Mouse (Mus musculus) kidney, embryonic 15.5 days (tissue): Measurements from ENCODE around the gene Casr. TPM values are rescaled to one million over a fixed set of nuclear protein-coding genes. Genes with fewer than 3 reads are reported as not detected.
A peak's percentile ranks its signal among the peaks of the same experiment; 100 is the strongest.

Experiments
- ATAC-seq: fragments of 200-750 bp; cut with Nextera tagmentation; replicated peaks from 2 replicates; pipeline ENCODE4 v1.8.0; 2017; ENCODE audit warnings: moderate TSS enrichment; ENCODE audit not compliant: low FRiP score
- H3K27ac ChIP-seq: fragments of 300-500 bp; sonication (generic); 2 replicates; pipeline ENCODE4 v1.5.1; 2015; ENCODE audit warnings: mild to moderate bottlenecking, inconsistent platforms
- H3K27me3 ChIP-seq: fragments of 300-500 bp; sonication (generic); 2 replicates; pipeline ENCODE4 v1.6.1; 2015; ENCODE audit warnings: inconsistent platforms
- H3K36me3 ChIP-seq: fragments of 300-500 bp; sonication (generic); 2 replicates; pipeline ENCODE4 v1.6.1; 2015; ENCODE audit warnings: inconsistent platforms
- H3K4me1 ChIP-seq: fragments of 300-500 bp; sonication (generic); 2 replicates; pipeline ENCODE4 v1.6.1; 2015; ENCODE audit warnings: inconsistent platforms
- H3K4me2 ChIP-seq: fragments of 300-500 bp; sonication (generic); 2 replicates; pipeline ENCODE4 v1.6.1; 2015; ENCODE audit warnings: moderate library complexity, mild to moderate bottlenecking, inconsistent platforms
- H3K4me3 ChIP-seq: fragments of 300-500 bp; sonication (generic); replicated peaks from 2 replicates; pipeline ENCODE4 v1.5.1; 2015; ENCODE audit warnings: mild to moderate bottlenecking, inconsistent platforms
- H3K9ac ChIP-seq: fragments of 300-500 bp; sonication (generic); 2 replicates; pipeline ENCODE4 v1.6.1; 2015; ENCODE audit warnings: mild to moderate bottlenecking, inconsistent platforms
- H3K9me3 ChIP-seq: fragments of 300-500 bp; sonication (generic); replicated peaks from 2 replicates; pipeline ENCODE4 v1.6.1; 2016; ENCODE audit warnings: inconsistent platforms
- WGBS: fragments of 180-500 bp; shearing (Covaris S2); methylation state at CpG from one replicate; pipeline ENCODE4 v1.1.7; 2015; ENCODE audit warnings: mixed read lengths; 5-methylcytosine and 5-hydroxymethylcytosine counted together
- polyA plus RNA-seq: library from polyadenylated mRNA; unstranded; fragments of >200 nt; fragmentation: Nextera tagmentation; extraction: Ambion mirVana; gene quantifications from 2 replicates; pipeline ENCODE4 v1.2.1, GENCODE M21; 2015

The Casr gene
- 0.58 and 0.64 TPM in 2 replicates for polyA plus RNA-seq

- H3K27ac ChIP-seq: no peak within 1 kb of the TSS
- 3% methylated on average over 36 of the region's 36 CpGs for WGBS
- ATAC-seq: 0 out of 2 replicates have a peak, but pooled peaks have one; percentile 25
- H3K4me1 ChIP-seq: peaks cover 8% of the 10 kb centered on the region
- no peak within 1 kb of the TSS for H3K9ac ChIP-seq
- H3K36me3 ChIP-seq: no peaks in the 10 kb centered on the region
- peak within 1 kb of the TSS; percentile 42 for H3K4me3 ChIP-seq
- H3K4me2 ChIP-seq: peak within 1 kb of the TSS; percentile 75
- H3K9me3 ChIP-seq: no peaks in the 10 kb centered on the region
- H3K27me3 ChIP-seq: peaks cover 39% of the 10 kb centered on the region
Measured at GRCm38 (mm10) chr16:36561386-36562338, at the start of gene Casr. Gene Casr (minus strand): TSS chr16:36562141.

- ATAC-seq: no peak
- Histone ChIP-seq H3K36me3 (no peaks in the 10 kb centered on the region), H3K4me3 (no peak overlapping the region), H3K9ac (no peak overlapping the region), H3K4me1 (no peaks in the 10 kb centered on the region), H3K27me3 (no peaks in the 10 kb centered on the region), H3K27ac (no peak overlapping the region), H3K9me3 (no peaks in the 10 kb centered on the region), H3K4me2 (no peak overlapping the region)
- 65% methylated on average over 3 of the region's 3 CpGs for WGBS
Measured at GRCm38 (mm10) chr16:36602632-36603031, 40.7 kb upstream of the Casr start.

- Histone ChIP-seq H3K4me1 (no peaks in the 10 kb centered on the region), H3K4me2 (no peak overlapping the region), H3K9me3 (no peaks in the 10 kb centered on the region), H3K27ac (no peak overlapping the region), H3K9ac (no peak overlapping the region), H3K36me3 (no peaks in the 10 kb centered on the region), H3K4me3 (no peak overlapping the region), H3K27me3 (no peaks in the 10 kb centered on the region)
- WGBS: 70% methylated on average over 4 of the region's 4 CpGs
- no peak for ATAC-seq
Measured at GRCm38 (mm10) chr16:36598265-36598664, 36.3 kb upstream of the Casr start.

- Histone ChIP-seq H3K9me3 (no peaks in the 10 kb centered on the region), H3K4me3 (no peak overlapping the region), H3K4me1 (no peaks in the 10 kb centered on the region), H3K27ac (no peak overlapping the region), H3K27me3 (no peaks in the 10 kb centered on the region), H3K4me2 (no peak overlapping the region), H3K36me3 (no peaks in the 10 kb centered on the region), H3K9ac (no peak overlapping the region)
- WGBS: 83% methylated on average over 10 of the region's 10 CpGs
- no peak for ATAC-seq
Measured at GRCm38 (mm10) chr16:36596671-36597410, 34.9 kb upstream of the Casr start.

- H3K36me3 ChIP-seq: no peaks in the 10 kb centered on the region
- no peak overlapping the region for H3K27ac ChIP-seq
- WGBS: 82% methylated on average over 1 of the region's 1 CpGs
- no peak overlapping the region for H3K4me3 ChIP-seq
- no peaks in the 10 kb centered on the region for H3K27me3 ChIP-seq
- ATAC-seq: no peak
- no peak overlapping the region for H3K9ac ChIP-seq
- no peaks in the 10 kb centered on the region for H3K4me1 ChIP-seq
- H3K9me3 ChIP-seq: no peaks in the 10 kb centered on the region
- H3K4me2 ChIP-seq: no peak overlapping the region
Measured at GRCm38 (mm10) chr16:36589898-36590297, 28.0 kb upstream of the Casr start.

- no peak overlapping the region for H3K9ac ChIP-seq
- H3K27me3 ChIP-seq: no peaks in the 10 kb centered on the region
- H3K4me1 ChIP-seq: no peaks in the 10 kb centered on the region
- no peak overlapping the region for H3K4me3 ChIP-seq
- ATAC-seq: no peak
- H3K36me3 ChIP-seq: no peaks in the 10 kb centered on the region
- H3K4me2 ChIP-seq: no peak overlapping the region
- H3K9me3 ChIP-seq: no peaks in the 10 kb centered on the region
- 47% methylated on average over 4 of the region's 4 CpGs for WGBS
- no peak overlapping the region for H3K27ac ChIP-seq
Measured at GRCm38 (mm10) chr16:36587971-36588370, 26.0 kb upstream of the Casr start.

GRCm38 (mm10) chr16:36582073-36582472 lies 20.1 kb upstream of the Casr start:
- Histone ChIP-seq H3K4me2 (no peak overlapping the region), H3K4me1 (no peaks in the 10 kb centered on the region), H3K4me3 (no peak overlapping the region), H3K27ac (no peak overlapping the region), H3K27me3 (no peaks in the 10 kb centered on the region), H3K9me3 (no peaks in the 10 kb centered on the region), H3K9ac (no peak overlapping the region), H3K36me3 (no peaks in the 10 kb centered on the region)
- 72% methylated on average over 3 of the region's 3 CpGs for WGBS
- no peak for ATAC-seq

GRCm38 (mm10) chr16:36571942-36572341 lies 10.0 kb upstream of the Casr start:
- Histone ChIP-seq H3K4me1 (no peaks in the 10 kb centered on the region), H3K36me3 (no peaks in the 10 kb centered on the region), H3K4me3 (no peak overlapping the region), H3K9ac (no peak overlapping the region), H3K27ac (no peak overlapping the region), H3K9me3 (no peaks in the 10 kb centered on the region), H3K4me2 (no peak overlapping the region), H3K27me3 (no peaks in the 10 kb centered on the region)
- WGBS: 54% methylated on average over 8 of the region's 8 CpGs
- no peak for ATAC-seq

GRCm38 (mm10) chr16:36559573-36559972 lies 2.4 kb downstream of the Casr start:
- Histone ChIP-seq H3K27ac (no peak overlapping the region), H3K4me1 (peaks cover 8% of the 10 kb centered on the region), H3K27me3 (peaks cover 39% of the 10 kb centered on the region), H3K4me2 (no peak overlapping the region), H3K36me3 (no peaks in the 10 kb centered on the region), H3K9me3 (no peaks in the 10 kb centered on the region), H3K9ac (no peak overlapping the region), H3K4me3 (no peak overlapping the region)
- 85% methylated on average over 6 of the region's 6 CpGs for WGBS
- ATAC-seq: no peak

GRCm38 (mm10) chr16:36555672-36556165 lies 6.2 kb downstream of the Casr start:
- Histone ChIP-seq H3K4me2 (no peak overlapping the region), H3K27me3 (peaks cover 16% of the 10 kb centered on the region; the same call in 1 of the 2 replicates), H3K9me3 (no peaks in the 10 kb centered on the region; the same call in 1 of the 2 replicates), H3K4me3 (no peak overlapping the region), H3K9ac (no peak overlapping the region), H3K4me1 (no peaks in the 10 kb centered on the region), H3K36me3 (no peaks in the 10 kb centered on the region), H3K27ac (no peak overlapping the region)
- no peak for ATAC-seq
- WGBS: 81% methylated on average over 10 of the region's 10 CpGs

GRCm38 (mm10) chr16:36553624-36554023 lies 8.3 kb downstream of the Casr start:
- Histone ChIP-seq H3K36me3 (no peaks in the 10 kb centered on the region), H3K4me3 (no peak overlapping the region), H3K4me1 (no peaks in the 10 kb centered on the region), H3K9me3 (no peaks in the 10 kb centered on the region; the same call in 1 of the 2 replicates), H3K4me2 (no peak overlapping the region), H3K27ac (no peak overlapping the region), H3K9ac (no peak overlapping the region), H3K27me3 (0 out of 2 replicates have a peak, but pooled peaks cover 4% of the 10 kb centered on the region)
- ATAC-seq: no peak
- 95% methylated on average over 3 of the region's 3 CpGs for WGBS

GRCm38 (mm10) chr16:36545333-36545732 lies 16.6 kb downstream of the Casr start:
- H3K4me1 ChIP-seq: no peaks in the 10 kb centered on the region
- H3K4me2 ChIP-seq: no peak overlapping the region
- no peaks in the 10 kb centered on the region for H3K36me3 ChIP-seq
- no peaks in the 10 kb centered on the region for H3K9me3 ChIP-seq
- 57% methylated on average over 4 of the region's 4 CpGs for WGBS
- no peaks in the 10 kb centered on the region for H3K27me3 ChIP-seq
- peak overlapping the region; percentile 70; the same call in 1 of the 2 replicates for H3K27ac ChIP-seq
- no peak overlapping the region for H3K9ac ChIP-seq
- peak; percentile 75 for ATAC-seq
- no peak overlapping the region for H3K4me3 ChIP-seq
